Mouse (Mus musculus) layer of hippocampus, postnatal 14 days (tissue): ENCODE measurements at regions not wholly inside any gene's neighbourhood (a gene's known extent, or its start where the extent isn't known, plus 50 kb on each side); places are given as distances from the start of the nearest gene placed in this dataset.
"Not testable (repeated sequence)": the region's sequence is repeated elsewhere in the genome, so short reads cannot be mapped to it uniquely, and the experiment has no call there.

ENCODE experiments used
- DNase-seq, 2 experiments: peaks; one replicate each; pipeline ENCODE4 v3.0.0; 2021 to 2022; ENCODE audit warnings: low spot score in 2 of 2, mixed read lengths in 1 of 2

GRCm38 (mm10) chr9:86081873-86082272 is 239.7 kb downstream of the Tpbg start:
- no peak for DNase-seq

- no peak for DNase-seq
Observed at GRCm38 (mm10) chr9:86092998-86093397, 250.8 kb downstream of the Tpbg start.

- DNase-seq = no peak
Observed at GRCm38 (mm10) chr9:86095460-86095859, 253.3 kb downstream of the Tpbg start.

DNA sequence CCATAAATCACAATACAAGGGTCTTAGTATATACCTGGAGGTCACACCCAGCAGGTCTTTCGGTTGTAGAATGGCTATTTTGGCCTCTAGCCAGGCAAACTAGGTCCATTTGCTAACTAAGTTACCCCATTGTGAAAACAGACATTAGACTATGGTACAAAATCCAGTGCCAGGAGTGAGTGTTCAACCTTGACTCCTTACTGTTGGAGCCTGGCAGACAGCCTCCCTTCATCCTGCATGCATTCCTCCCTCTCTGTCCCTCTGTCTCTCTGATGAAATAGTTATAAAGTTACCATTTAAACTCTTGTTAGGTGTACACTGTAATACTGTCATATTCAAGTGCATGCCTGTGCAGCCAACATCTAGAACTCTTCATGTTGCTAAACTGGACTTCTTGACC is 254.1 kb downstream of the Tpbg start:
- no peak for DNase-seq

DNA sequence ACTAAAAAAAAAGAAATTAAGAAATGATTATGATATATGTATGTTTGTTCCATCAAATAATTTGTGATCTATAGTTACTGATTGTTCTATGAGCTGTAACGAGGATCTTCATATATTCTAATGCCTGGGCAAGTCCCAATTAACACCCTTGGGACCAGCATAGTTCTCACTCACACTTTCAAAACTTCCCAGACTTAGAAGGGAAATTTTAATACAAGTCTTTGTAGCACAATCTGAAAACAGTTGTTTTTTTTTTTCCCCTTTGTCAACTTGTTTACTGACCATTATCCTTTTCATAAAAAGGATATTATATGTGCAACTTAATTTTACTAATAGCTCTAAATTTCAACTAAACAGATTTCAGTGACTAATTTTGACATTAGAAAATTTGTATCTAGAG is 257.1 kb downstream of the Tpbg start:
- DNase-seq = no peak

GRCm38 (mm10) chr9:86101360-86102086 is 259.3 kb downstream of the Tpbg start:
- peak in 1 of 2 experiments; percentile 7 for DNase-seq

DNA sequence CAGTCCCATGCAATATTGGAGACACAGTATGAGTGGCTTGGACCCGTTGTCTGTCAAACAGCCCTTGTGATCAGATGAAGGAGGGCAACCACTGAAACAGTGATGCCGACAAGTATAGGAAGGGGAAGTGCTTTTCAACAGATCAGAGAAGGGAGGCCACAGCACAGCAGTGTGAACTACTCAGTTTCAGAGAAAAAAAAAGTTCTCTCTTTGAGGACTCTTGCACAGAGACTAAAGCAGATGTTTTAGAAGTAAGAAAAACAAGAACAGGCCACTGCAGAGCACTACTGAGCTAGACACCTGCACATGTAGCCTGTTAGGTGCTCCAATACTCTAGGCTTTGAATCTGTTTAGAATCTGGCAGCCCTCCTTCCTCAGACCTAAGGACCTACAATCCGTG is 261.4 kb downstream of the Tpbg start:
- DNase-seq = no peak

DNA sequence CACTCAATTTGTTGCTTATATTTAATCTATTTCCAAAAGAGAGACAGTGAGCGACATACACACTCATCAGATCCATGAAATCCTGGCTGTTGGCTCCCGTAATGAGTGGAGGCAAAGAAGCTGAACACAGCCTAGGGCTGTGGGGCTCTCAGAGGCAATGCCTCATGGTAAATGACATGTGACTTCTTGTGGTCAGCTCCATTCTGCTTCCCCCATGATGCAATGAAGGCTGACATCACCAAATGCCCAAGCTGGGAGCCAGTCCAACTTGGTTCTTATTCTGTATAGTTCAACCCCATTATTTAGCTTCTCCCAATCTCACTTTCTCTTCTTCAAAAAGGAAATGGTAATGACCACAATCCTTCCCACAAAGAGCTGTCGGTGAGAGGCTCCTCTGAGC is 262.5 kb downstream of the Tpbg start:
- no peak for DNase-seq

GRCm38 (mm10) chr9:86105851-86106250 is 263.7 kb downstream of the Tpbg start:
- no peak for DNase-seq

DNA sequence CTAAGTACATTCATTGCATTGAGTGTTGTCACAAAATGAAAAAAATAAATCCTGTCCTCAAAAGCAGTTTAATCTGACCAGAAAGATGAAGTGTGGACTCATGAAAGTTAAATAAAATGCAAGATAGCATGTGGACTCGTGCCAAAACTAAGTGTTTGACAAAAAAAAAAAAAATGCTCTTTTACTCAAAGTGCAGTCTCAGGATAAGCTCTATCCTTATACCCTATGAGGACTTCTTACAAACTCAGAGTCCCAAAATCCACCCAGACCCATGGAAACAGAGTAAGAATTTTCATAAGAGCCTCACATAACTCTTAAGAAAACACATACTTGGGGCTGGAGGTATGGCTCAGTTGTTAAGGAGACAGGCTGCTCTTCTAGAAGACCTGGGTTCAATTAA is 267.7 kb downstream of the Tpbg start:
- no peak for DNase-seq

DNA sequence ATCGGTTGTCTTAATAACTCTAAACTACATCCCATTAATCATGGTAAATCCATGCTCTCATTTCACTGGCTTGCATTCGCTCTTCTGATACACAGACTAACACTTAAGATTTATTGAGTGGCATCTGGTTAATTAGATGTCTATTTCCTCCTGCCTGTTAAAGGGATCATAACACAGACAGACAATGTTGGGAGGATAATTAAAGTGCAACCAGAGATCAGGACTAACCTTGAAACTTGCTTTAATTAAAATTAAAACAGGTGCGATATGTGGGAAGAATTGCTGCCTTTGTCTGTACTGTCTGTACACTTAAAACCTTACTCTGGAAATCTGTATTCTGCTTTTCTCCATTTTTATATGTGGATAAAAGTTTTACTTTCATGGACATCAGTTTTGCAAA is 277.2 kb downstream of the Tpbg start:
- no peak for DNase-seq

DNA sequence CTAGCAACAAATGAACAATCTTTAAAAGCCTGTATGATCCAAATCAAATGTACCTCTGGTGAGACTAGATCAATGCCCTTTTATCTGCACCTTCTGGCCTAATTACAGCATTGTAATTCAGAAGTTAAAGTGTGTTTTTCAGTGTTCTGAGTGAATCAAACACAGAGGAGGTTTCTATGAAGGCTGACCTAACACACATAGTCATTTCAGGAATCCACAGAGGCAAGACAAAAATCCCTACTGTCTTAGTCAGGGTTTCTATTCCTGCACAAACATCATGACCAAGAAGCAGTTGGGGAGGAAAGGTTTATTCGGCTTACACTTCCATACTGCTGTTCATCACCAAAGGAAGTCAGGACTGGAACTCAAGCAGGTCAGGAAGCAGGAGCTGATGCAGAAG is 293.4 kb downstream of the Tpbg start:
- not testable (repeated sequence) for DNase-seq

- DNase-seq = no peak
Observed at GRCm38 (mm10) chr9:86145903-86146302, 303.7 kb downstream of the Tpbg start.

GRCm38 (mm10) chr9:86160316-86160715 is 304.4 kb downstream of the Ube2cbp start:
- DNase-seq = no peak

GRCm38 (mm10) chr9:86166362-86167067 is 298.2 kb downstream of the Ube2cbp start:
- DNase-seq = peak in 1 of 2 experiments; percentile 3

GRCm38 (mm10) chr9:86170756-86171155 is 294.0 kb downstream of the Ube2cbp start:
- DNase-seq = no peak

GRCm38 (mm10) chr9:86186751-86187747 is 277.7 kb downstream of the Ube2cbp start:
- no peak for DNase-seq

DNA sequence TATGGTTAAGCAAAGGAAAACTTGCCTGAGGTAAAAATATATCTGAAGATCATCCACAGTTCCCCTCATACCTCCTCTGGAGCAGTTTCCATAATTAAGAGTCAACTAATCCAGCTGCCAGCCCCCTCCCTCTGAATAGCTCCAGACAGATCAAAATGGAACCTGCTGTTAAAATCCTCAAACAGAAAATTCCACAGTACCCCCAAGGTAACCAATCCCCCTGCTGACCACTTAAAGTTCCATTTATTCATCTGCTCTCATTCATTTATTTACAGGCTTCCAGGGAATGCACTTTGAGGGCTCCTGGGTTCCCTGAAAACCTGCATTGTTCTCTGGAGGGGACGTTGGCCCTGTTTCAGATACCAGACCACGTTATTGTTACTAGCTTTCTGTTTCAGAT is 275.9 kb downstream of the Ube2cbp start:
- no peak for DNase-seq

- peak in 1 of 2 experiments; percentile 73 for DNase-seq
Observed at GRCm38 (mm10) chr9:86205041-86205440, 259.7 kb downstream of the Ube2cbp start.

GRCm38 (mm10) chr9:86208334-86208925 is 256.3 kb downstream of the Ube2cbp start:
- peak in 1 of 2 experiments; percentile 36 for DNase-seq

DNA sequence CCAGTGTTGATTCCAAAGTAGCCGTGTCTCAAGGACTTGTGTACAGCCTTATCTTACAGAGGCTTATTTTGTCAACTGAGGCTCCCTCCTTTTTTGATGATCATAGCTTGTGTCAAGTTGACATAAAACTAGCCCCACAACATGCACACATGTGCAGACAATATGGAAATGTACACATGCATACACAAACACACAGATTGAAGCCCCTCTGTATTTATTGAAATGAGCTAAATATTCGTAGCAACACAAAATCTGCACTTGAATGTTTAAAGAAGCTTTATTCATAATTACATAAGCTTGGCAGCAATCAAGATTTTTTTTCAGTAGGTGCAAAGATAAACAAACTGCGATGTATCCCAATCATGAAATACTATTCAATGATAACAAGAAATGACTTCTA is 253.5 kb downstream of the Ube2cbp start:
- no peak for DNase-seq
